30 mouse cellular contexts compared by ENCODE assay signal in genomic region chr16:38318492-38318891, GRCm38 (mm10). TPM values are rescaled to one million over a fixed set of nuclear protein-coding genes. Genes with fewer than 3 reads are reported as not detected.
"Had no signal": no experiment of that assay in that cellular context is flagged by ENCODE, and none has a peak within 500 bp of the region (broad histone marks: within the 10 kb centered on the region; RNA-seq: fewer than 3 reads in every experiment).

No protein-coding gene starts in this region.

- H3K27me3 ChIP-seq: limb, embryonic 13.5 days; liver, embryonic 12.5 days; liver, embryonic 15.5 days; lung, embryonic 15.5 days; megakaryocyte, embryonic 14.5 days; midbrain, embryonic 13.5 days had no signal

- H3K4me1 ChIP-seq: limb, embryonic 13.5 days; liver, embryonic 12.5 days; liver, embryonic 15.5 days; lung, embryonic 15.5 days; midbrain, embryonic 10.5 days; midbrain, embryonic 13.5 days had no signal

- H3K4me3 ChIP-seq: limb, embryonic 10.5 days; limb, embryonic 13.5 days; liver, embryonic 12.5 days; liver, embryonic 15.5 days; lung, embryonic 15.5 days; megakaryocyte, embryonic 14.5 days; midbrain, embryonic 10.5 days; midbrain, embryonic 13.5 days had no signal

- H3K36me3 ChIP-seq: limb, embryonic 10.5 days; limb, embryonic 13.5 days; liver, embryonic 12.5 days; liver, embryonic 15.5 days; lung, embryonic 15.5 days; midbrain, embryonic 10.5 days; midbrain, embryonic 13.5 days had no signal

- H3K9ac ChIP-seq: limb, embryonic 13.5 days; liver, embryonic 12.5 days; liver, embryonic 15.5 days; lung, embryonic 15.5 days; midbrain, embryonic 13.5 days had no signal

- DNase-seq: kidney, adult 9 months; kidney, postnatal 14 days; kidney, postnatal 4 days; layer of hippocampus, adult 9-11 months; liver; lung, adult 18-20 months; lung, postnatal 10 days; lung, postnatal 36 days; thymus, adult 18-20 months; thymus, postnatal 14 days; thymus, postnatal 4 days had no signal

- H3K27ac ChIP-seq: limb, embryonic 10.5 days; limb, embryonic 13.5 days; liver, embryonic 12.5 days; liver, embryonic 15.5 days; lung, embryonic 15.5 days; midbrain, embryonic 10.5 days; midbrain, embryonic 13.5 days had no signal

RNA-seq across cellular contexts. Expression of gene Maats1, which starts 23.5 kb away (rescaled TPM):
- total RNA-seq: monocyte, adult 5-6 weeks had no signal
- polyA plus RNA-seq: limb, embryonic 10.5 days had no signal

RNA-seq across cellular contexts. Expression of gene Nr1i2, which starts 23.9 kb away (rescaled TPM):
- total RNA-seq: layer of hippocampus, adult 18-20 months; layer of hippocampus, postnatal 25 days; left cerebral cortex, adult 18-20 months; left cerebral cortex, postnatal 25 days; monocyte, adult 5-6 weeks had no signal
- polyA plus RNA-seq: limb, embryonic 10.5 days; limb, embryonic 13.5 days; midbrain, embryonic 10.5 days; midbrain, embryonic 13.5 days; midbrain, embryonic 16.5 days; neural tube, embryonic 11.5 days; neural tube, embryonic 14.5 days; spleen, adult 2 months had no signal

RNA-seq across cellular contexts. Expression of gene Gm21987, which starts 28.3 kb away (rescaled TPM):
- total RNA-seq: layer of hippocampus, adult 18-20 months; left cerebral cortex, adult 18-20 months; monocyte, adult 5-6 weeks had no signal
- polyA plus RNA-seq: kidney, embryonic 16.5 days; limb, embryonic 10.5 days; limb, embryonic 13.5 days; liver, embryonic 12.5 days; liver, embryonic 15.5 days; lung, embryonic 15.5 days; midbrain, embryonic 10.5 days; midbrain, embryonic 13.5 days; midbrain, embryonic 16.5 days; neural tube, embryonic 11.5 days; neural tube, embryonic 14.5 days; small intestine, adult 2 months; spleen, adult 2 months had no signal

RNA-seq across cellular contexts. Expression of gene Popdc2, which starts 43.5 kb away (rescaled TPM):
- total RNA-seq: monocyte, adult 5-6 weeks had no signal
